Mouse (Mus musculus) testis, postnatal 14 days (tissue): ENCODE measurements around the gene Tchp.

Experiments
- DNase-seq: peaks from one replicate; pipeline ENCODE4 v3.0.0; 2021; ENCODE audit warnings: low spot score

Tchp gene

DNA sequence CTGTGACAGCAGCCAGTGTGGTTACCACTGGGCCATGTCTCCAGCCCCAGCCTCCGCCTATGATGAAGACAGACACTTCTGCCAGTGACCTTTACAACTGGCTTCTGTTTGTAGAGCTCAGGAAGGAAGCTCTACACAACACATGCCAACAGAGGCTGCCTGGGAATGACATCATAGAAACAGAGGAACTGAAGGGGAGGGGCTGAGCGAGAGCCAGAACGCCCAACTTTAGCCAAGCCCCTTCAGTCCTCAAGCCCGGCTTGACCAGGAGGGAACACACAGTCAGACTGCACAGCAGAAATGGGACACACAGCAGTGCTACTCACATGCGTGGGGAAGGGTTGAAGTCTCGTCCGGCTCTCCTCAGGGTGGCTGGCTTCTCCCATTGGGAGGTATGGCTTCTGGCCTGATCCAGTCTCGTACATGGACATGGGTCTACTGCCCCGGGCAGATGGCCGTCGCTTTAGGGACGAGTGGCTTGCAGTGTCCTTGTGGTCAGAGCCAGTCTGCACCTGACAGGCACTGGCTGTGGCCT is 31.2 kb downstream of the Tchp start:
- no peak for DNase-seq

GRCm38 (mm10) chr5:114740595-114740994 is 33.0 kb downstream of the Tchp start:
- no peak for DNase-seq

DNA sequence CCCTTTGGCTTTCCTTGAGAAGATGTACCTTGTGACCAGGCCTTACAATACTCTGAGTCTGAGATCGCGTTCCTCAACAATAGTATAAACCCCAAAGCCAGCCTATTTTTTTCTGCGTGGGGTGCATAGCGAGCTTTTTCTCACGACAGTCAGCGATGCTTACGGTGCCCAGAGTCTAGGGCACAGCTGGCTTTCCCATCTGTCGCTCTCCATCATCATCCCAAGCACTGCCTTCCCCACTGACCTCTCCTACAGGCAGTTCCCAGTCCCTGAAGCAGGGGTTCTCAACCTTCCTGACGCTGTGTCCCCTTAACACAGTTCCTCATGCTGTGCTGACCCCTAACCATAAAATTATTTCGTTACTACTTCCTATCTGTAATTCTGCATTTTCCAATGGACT is 35.0 kb downstream of the Tchp start:
- no peak for DNase-seq

- no peak for DNase-seq
Observed at GRCm38 (mm10) chr5:114742998-114743696, 35.6 kb downstream of the Tchp start.

- DNase-seq = no peak
Observed at GRCm38 (mm10) chr5:114743697-114744090, 36.1 kb downstream of the Tchp start.

- no peak for DNase-seq
Observed at GRCm38 (mm10) chr5:114745581-114745980, 38.0 kb downstream of the Tchp start.

DNA sequence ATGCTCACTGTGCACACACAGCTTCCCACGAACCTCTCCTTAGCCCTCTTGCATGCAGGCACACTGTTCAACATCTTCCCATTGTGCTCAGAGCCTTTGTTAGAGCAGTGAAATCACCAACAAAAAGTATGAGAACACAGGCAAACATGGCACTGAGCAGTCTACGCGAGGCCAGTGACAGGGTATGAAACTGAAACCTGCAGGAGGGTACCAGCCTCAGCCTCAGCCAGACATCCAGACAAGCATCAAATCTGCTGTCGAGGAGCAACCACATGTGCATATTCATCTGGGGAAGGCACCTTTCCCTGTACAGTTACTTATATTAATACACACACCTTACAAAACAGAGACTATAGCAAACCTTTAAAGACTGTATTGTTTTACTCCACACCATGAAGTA is 39.3 kb downstream of the Tchp start:
- no peak for DNase-seq

GRCm38 (mm10) chr5:114747521-114747920 is 40.0 kb downstream of the Tchp start:
- DNase-seq = no peak

DNA sequence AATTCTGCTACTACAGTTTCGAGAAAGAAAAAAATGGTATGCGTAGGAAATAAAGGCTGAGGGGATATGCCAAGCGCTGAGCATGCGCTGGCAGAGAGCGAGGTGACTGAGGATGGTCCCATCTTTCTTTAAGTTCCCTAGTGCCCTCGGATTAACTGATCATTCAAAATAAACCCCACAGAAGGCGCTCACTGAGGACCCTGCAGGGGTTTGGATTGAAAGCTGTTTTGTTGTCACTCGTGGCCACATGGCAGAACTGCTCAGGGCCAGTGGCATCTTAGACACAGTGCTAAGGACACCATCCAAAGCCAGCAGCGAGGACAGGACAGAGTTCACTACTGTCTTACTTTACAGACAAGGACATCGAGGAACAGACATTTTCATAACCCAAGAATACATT is 42.8 kb downstream of the Tchp start:
- no peak for DNase-seq

GRCm38 (mm10) chr5:114752397-114752796 is 44.8 kb downstream of the Tchp start:
- DNase-seq = no peak

GRCm38 (mm10) chr5:114753384-114753783 is 45.8 kb downstream of the Tchp start:
- no peak for DNase-seq

- no peak for DNase-seq
Observed at GRCm38 (mm10) chr5:114759536-114760090, 52.1 kb downstream of the Tchp start.

DNA sequence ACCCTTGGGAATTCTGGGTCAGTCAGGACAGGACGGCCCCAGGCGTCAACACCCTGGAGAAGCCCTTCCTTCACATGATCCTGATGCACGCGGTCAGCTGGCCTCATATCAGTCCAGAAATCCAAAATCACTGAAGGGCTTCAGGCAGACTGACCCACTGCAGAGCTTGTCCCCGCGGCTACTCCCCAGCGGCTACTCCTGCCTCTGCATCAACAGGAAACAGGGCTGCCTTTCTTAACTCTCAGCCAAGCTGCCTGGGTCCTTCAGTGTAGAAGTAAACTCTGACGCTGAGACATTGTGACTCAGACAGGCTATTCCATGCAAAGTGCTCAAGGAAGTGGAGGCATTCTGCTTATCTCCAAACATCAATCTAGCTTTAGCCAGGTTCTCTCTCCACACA is 54.4 kb downstream of the Tchp start:
- no peak for DNase-seq

DNA sequence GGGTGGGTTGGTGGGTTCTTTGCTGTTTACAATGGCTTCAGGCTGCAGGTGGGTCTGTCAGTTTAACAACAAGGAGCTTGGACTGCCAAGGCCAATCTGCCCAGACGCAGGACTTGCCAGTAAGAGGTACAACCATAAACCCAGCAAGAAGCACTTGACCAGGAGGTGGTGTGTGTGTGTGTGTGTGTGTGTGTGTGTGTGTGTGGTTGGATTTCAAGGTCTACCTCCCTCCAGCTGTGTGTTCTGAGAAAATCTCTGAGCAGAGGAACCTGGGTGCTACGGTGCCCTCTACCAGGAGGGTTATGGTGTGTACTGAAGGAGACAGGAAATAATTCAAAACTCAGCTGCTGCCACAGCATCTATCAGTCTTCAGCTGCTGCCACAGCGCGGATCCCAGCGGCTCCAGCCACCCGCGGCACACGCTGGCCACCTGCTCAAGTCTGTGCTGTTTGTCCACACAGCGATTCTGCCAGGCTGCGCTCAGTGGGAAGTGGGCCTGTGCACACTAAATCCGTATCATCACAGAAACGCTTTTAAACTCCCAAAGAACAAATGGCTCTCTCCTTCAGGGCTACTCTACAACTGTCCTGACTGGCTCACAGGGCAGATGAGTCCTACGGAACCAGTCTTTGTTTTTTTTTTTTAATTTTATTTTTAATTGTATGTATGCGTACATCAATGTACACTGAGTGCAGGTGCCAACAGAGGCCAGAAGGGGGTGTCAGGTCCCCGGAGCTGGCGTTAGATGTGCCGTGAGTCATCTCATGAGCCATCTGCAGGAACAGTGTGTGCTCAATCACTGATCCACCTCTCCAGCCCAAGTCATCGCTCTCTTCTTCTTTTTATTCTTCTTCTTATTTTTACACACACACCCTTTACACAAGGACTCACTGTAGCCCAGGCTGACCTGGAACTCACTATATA is 57.5 kb downstream of the Tchp start:
- DNase-seq = no peak

GRCm38 (mm10) chr5:114766686-114767085 is 59.1 kb downstream of the Tchp start:
- DNase-seq = no peak

- DNase-seq = no peak
Observed at GRCm38 (mm10) chr5:114767185-114767584, 59.6 kb downstream of the Tchp start.

DNA sequence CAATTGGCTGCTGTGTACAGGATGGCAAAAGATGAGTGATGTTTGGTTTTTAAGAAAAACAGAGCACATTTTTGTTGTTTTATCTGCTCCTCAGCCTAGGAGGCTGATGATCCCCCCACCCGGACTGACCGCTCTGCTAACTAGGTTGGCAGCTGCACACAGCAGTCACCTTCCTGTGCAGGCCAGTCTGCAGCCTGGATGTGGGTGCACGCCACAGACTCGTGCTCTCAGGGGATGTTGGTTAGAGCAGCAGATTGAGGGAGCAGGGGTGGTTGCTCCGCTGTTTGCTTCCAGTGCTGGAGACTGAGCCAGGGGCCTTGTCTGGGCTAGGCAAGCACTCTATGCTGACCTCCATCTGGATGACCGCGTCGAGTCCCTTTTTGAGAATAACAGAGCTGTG is 62.2 kb downstream of the Tchp start:
- no peak for DNase-seq

DNA sequence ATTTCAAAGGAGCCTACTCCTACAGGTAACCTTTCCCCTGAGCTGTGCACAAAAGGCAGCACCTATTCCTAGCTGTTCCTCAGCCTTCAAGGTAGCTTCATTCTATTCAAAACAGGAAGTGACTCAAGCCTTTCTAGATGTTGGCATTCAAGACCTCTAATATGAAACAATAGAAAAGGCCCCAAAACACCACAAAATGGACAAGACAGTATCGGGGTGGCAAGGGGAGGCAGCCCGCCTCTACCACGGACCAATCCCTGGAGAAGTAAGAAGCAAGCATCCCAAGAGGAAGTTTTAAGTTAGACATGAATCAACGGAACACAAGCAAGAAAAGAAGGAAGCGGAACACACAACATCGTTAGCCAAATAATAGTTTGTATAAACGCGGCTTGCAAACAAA is 64.2 kb downstream of the Tchp start:
- no peak for DNase-seq
